ENCODE assay signal across 21 mouse cellular contexts in the genomic region with DNA sequence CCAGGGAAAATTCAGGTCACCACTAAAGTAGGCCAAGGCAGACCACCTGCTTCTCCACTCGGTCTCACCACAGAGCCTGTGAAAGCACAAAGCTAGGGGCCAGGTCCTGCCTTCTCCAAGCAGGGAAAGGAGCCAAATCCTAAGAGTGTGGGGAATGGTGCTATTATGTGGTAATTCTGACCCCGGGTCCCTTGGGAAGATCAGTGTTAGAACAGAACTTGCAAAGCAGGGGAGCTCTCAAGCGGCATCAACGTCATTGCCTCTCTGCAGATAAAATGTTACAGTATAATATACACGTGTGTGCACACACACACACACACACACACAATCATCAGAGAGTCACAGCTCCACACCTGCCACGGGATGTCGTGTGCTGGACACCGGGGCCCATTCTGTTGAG.
"Had no signal": no experiment of that assay in that cellular context is flagged by ENCODE, and none has a peak within 500 bp of the region (broad histone marks: within the 10 kb centered on the region; RNA-seq: fewer than 3 reads in every experiment).

No protein-coding gene starts in this region.

- ATAC-seq: liver, postnatal 0 days; lung, postnatal 0 days had no signal

- H3K4me3 ChIP-seq: liver, embryonic 15.5 days; lung, embryonic 15.5 days; megakaryocyte, embryonic 14.5 days; midbrain, embryonic 12.5 days; neural tube, embryonic 13.5 days; neural tube, embryonic 15.5 days had no signal

- H3K4me2 ChIP-seq: liver, embryonic 15.5 days; lung, embryonic 15.5 days; midbrain, embryonic 12.5 days; neural tube, embryonic 13.5 days; neural tube, embryonic 15.5 days had no signal

- H3K27me3 ChIP-seq: liver, embryonic 15.5 days; lung, embryonic 15.5 days; midbrain, embryonic 12.5 days; neural tube, embryonic 13.5 days; neural tube, embryonic 15.5 days had no signal

- H3K9ac ChIP-seq: liver, embryonic 15.5 days; liver, postnatal 0 days; lung, embryonic 15.5 days; midbrain, embryonic 12.5 days; neural tube, embryonic 13.5 days; neural tube, embryonic 15.5 days had no signal

- DNase-seq: liver, postnatal 0 days; lung, adult 2 months; lung, postnatal 14 days; lung, postnatal 36 days; midbrain, embryonic 14.5 days; retina, postnatal 1 day; right cerebral cortex, adult 18-20 months; right cerebral cortex, postnatal 25 days; right cerebral cortex, postnatal 4 days; spleen, adult 18-20 months; thymus, adult 18-20 months; thymus, postnatal 14 days; thymus, postnatal 36 days had no signal

- H3K4me1 ChIP-seq: liver, embryonic 15.5 days; lung, embryonic 15.5 days; midbrain, embryonic 12.5 days; neural tube, embryonic 13.5 days; neural tube, embryonic 15.5 days had no signal

- H3K27ac ChIP-seq: liver, embryonic 15.5 days; lung, embryonic 15.5 days; macrophage; midbrain, embryonic 12.5 days; neural tube, embryonic 13.5 days; neural tube, embryonic 15.5 days had no signal

- H3K9me3 ChIP-seq: liver, embryonic 15.5 days; lung, embryonic 15.5 days; midbrain, embryonic 12.5 days; neural tube, embryonic 13.5 days; neural tube, embryonic 15.5 days had no signal
